Mouse (Mus musculus) CH12.LX (cell line): ENCODE data around the gene Lat.

ENCODE experiments used
- CTCF ChIP-seq, 2 experiments: IDR thresholded peaks in 1 of 2; conservative IDR thresholded peaks in 1 of 2; 2 replicates each; pipeline ENCODE4 v1.5.1; 2011 to 2012; ENCODE audit warnings: low read depth in 2 of 2, low read length in 2 of 2, improper control_type of control experiment in 1 of 2, inconsistent platforms in 1 of 2, mild to moderate bottlenecking in 1 of 2, moderate library complexity in 1 of 2
- EP300 ChIP-seq: IDR thresholded peaks from 2 replicates; pipeline ENCODE4 v1.6.1; 2011; ENCODE audit warnings: low read length, improper control_type of control experiment
- HCFC1 ChIP-seq: IDR thresholded peaks from 2 replicates; pipeline ENCODE4 v1.6.1; 2012; ENCODE audit warnings: low read depth, mild to moderate bottlenecking, inconsistent platforms, low read length, improper control_type of control experiment
- IRF4 ChIP-seq: IDR thresholded peaks from 2 replicates; pipeline ENCODE4 v1.6.1; 2014; ENCODE audit warnings: low read depth, mild to moderate bottlenecking, inconsistent platforms, low read length, improper control_type of control experiment
- MAZ ChIP-seq: IDR thresholded peaks from 2 replicates; pipeline ENCODE4 v1.6.1; 2012; ENCODE audit warnings: low read depth, mild to moderate bottlenecking, inconsistent platforms, low read length, improper control_type of control experiment, moderate library complexity
- MXI1 ChIP-seq: IDR thresholded peaks from 2 replicates; pipeline ENCODE4 v1.6.1; 2011; ENCODE audit warnings: mild to moderate bottlenecking, low read depth, low read length, improper control_type of control experiment
- POLR2A ChIP-seq: IDR thresholded peaks from 2 replicates; pipeline ENCODE4 v1.6.1; 2011; ENCODE audit warnings: low read depth, mild to moderate bottlenecking, improper control_type of control experiment, low read length
- POLR2AphosphoS2 ChIP-seq: IDR thresholded peaks from 2 replicates; pipeline ENCODE4 v1.6.1; 2011; ENCODE audit warnings: low read depth, low read length, improper control_type of control experiment
- UBTF ChIP-seq: IDR thresholded peaks from 2 replicates; pipeline ENCODE4 v1.6.1; 2012; ENCODE audit warnings: low read depth, mild to moderate bottlenecking, inconsistent platforms, low read length, improper control_type of control experiment, moderate library complexity
- ZC3H11A ChIP-seq: IDR thresholded peaks from 2 replicates; pipeline ENCODE4 v1.6.1; 2012; ENCODE audit warnings: low read depth, mild to moderate bottlenecking, inconsistent platforms, low read length, improper control_type of control experiment

GRCm38 (mm10) chr7:126369393-126369792 lies at the start of gene Lat:
- TF ChIP-seq MAZ (no peak), POLR2A (no peak), CTCF (conservative IDR thresholded peaks at IDR 0.05 in 1 of 2, IDR thresholded peaks at IDR 0.05 in 1 of 2; ENCODE audit: low read depth in 2 of 2, low read length in 2 of 2) (no peak), ZC3H11A (no peak), IRF4 (no peak), MXI1 (no peak), EP300 (no peak), UBTF (no peak), HCFC1 (no peak), POLR2AphosphoS2 (no peak)
